Comparison of ENCODE assay signal across 21 mouse cellular contexts in genomic region chr3:108797723-108798122, GRCm38 (mm10). TPM values are rescaled to one million over a fixed set of nuclear protein-coding genes. Genes with fewer than 3 reads are reported as not detected.
DNase-seq lines count a peak whose midpoint lies in the region; ATAC-seq lines count a peak whose summit lies in the region.
"Had no signal": no experiment of that assay in that cellular context is flagged by ENCODE, and none has a peak within 500 bp of the region (broad histone marks: within the 10 kb centered on the region; RNA-seq: fewer than 3 reads in every experiment).

No protein-coding gene starts in this region.

- peak; percentile 71 for ATAC-seq in common myeloid progenitor, adult 5-6 weeks (replicated peaks; ENCODE audit: low read depth, poor library complexity, severe bottlenecking)
- ATAC-seq in megakaryocyte progenitor cell, adult 5-6 weeks (replicated peaks; ENCODE audit: poor library complexity): peak; percentile 91
- ATAC-seq: forebrain, embryonic 15.5 days had no signal

- DNase-seq in heart, adult 11 months: peak; percentile 76
- DNase-seq in heart, adult 8-10 months (ENCODE audit: low spot score): no peak
- peak; percentile 43 for DNase-seq in 416B (ENCODE audit: low read depth)
- no peak for DNase-seq in adrenal gland, adult 18-20 months (ENCODE audit: low spot score in 2 of 2)
- no peak for DNase-seq in right cerebral cortex, adult 18-20 months
- no peak for DNase-seq in spleen, postnatal 4 days (ENCODE audit: low spot score in 2 of 2)
- DNase-seq: adrenal gland, postnatal 14 days; cerebellum, adult 8-10 months; cerebellum, postnatal 36 days; heart, adult 18-20 months; heart, postnatal 14 days; kidney, adult 11 months; kidney, postnatal 4 days; lung, adult 18-20 months; lung, postnatal 14 days; retina, postnatal 1 day; thymus, postnatal 14 days had no signal

RNA-seq across cellular contexts. Expression of gene Stxbp3, which starts 42.6 kb away (rescaled TPM):
- total RNA-seq in heart, adult 8-10 months (2022): 10 to 100 TPM; 16.7 to 27.6 (median 21.9) TPM
- 32.3 and 36.5 TPM in 2 replicates for total RNA-seq in common myeloid progenitor, adult 5-6 weeks (2017)
- total RNA-seq in megakaryocyte progenitor cell, adult 5-6 weeks (2015): 28.8 and 36.7 TPM in 2 replicates
- 18.0 and 26.9 TPM in 2 replicates for total RNA-seq in megakaryocyte progenitor cell, adult 5-6 weeks (2017)
- 10 to 100 TPM; 42.0 to 74.7 TPM for total RNA-seq in adrenal gland, adult 18-20 months (2021)

RNA-seq across cellular contexts. Expression of gene Aknad1, which starts 58.3 kb away (rescaled TPM):
- under 1 TPM in 1 of 4 experiments, not detected in 3; 0.16 TPM for total RNA-seq in heart, adult 8-10 months (2022)
- total RNA-seq in common myeloid progenitor, adult 5-6 weeks (2017): not detected in 2 replicates
- total RNA-seq in megakaryocyte progenitor cell, adult 5-6 weeks (2015): 0.10 TPM in 1 of 2 replicates, not detected in the other
- 0.14 TPM in 1 of 2 replicates, not detected in the other for total RNA-seq in megakaryocyte progenitor cell, adult 5-6 weeks (2017)
- not detected for total RNA-seq in adrenal gland, adult 18-20 months (2021)
- total RNA-seq: adrenal gland, postnatal 14 days; heart, adult 18-20 months; left cerebral cortex, postnatal 25 days had no signal

Comparison
In these comparisons a context has a peak if more than half of its experiments do, and no peak if none do; other contexts are left out.
1. DNase-seq: peak in heart, adult 11 months (single experiment) and 416B (single experiment); none in heart, adult 8-10 months (single experiment), adrenal gland, adult 18-20 months (0 of 2), right cerebral cortex, adult 18-20 months (single experiment) and spleen, postnatal 4 days (0 of 2).